Mouse (Mus musculus): ENCODE data around the gene Atf3. TPM values are rescaled to one million over a fixed set of nuclear protein-coding genes. Genes with fewer than 3 reads are reported as not detected.

The Atf3 gene
- polyA plus RNA-seq, 1 experiment: 8.4 TPM

DNA sequence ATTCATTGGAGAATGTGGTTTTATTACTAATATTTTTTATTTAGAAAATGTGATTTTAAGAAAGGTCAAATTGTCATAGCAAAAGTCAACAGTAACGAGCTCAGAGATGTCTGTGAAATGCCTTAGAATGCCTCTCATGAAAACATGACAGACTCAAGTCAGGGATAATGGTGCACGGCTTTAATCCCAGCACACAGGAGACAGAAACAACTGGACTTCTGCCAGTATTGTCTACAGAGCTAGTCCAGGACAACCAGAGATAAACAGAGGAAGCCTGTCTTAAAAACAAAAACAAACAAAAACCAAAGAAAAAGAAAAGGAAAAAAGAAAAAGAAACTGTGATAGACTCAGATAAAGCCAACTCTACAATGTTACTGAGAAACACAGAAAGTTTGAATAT is 6.7 kb downstream of the Atf3 start:
- no peak overlapping the region for H3K4me3 ChIP-seq (replicated peaks; ENCODE audit: control insufficient read depth, low read depth, low read length)
- TF ChIP-seq CTCF (IDR thresholded peaks at IDR 0.05; ENCODE audit: control insufficient read depth, insufficient read depth, low read length) (no peak), POLR2A (IDR thresholded peaks at IDR 0.05; ENCODE audit: borderline replicate concordance, control insufficient read depth, low read depth, low read length) (no peak)
- H3K27ac ChIP-seq (ENCODE audit: control insufficient read depth, insufficient read depth, low read depth, low read length, poor library complexity): no peak overlapping the region
- WGBS: 71% methylated on average over 2 of the region's 2 CpGs
- no peaks in the 10 kb centered on the region; the same call in 1 of the 2 replicates for H3K4me1 ChIP-seq (ENCODE audit: control insufficient read depth, insufficient read depth, low read length)

DNA sequence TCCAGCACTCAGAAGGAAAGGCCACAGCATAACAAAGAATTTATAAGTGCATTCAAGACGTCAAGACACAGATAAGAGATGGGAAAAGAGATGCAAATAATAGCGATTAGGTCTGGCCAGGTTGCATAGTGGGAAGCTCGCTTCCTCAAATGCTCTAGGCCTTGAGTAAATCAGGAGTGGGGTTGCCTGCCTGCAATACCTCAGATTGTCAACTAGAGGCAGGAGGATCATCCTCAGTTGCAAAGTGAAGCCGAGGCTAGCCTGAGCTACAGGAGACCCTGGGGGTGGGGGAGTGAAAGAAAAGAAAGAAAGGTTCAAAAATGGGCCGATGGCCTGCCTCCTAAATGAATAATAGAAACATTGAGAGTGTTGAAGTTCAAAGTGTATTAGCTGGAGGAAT is 12.0 kb downstream of the Atf3 start:
- 78% methylated on average over 5 of the region's 5 CpGs for WGBS
- H3K4me3 ChIP-seq (replicated peaks; ENCODE audit: control insufficient read depth, low read depth, low read length): no peak overlapping the region
- H3K4me1 ChIP-seq (ENCODE audit: control insufficient read depth, insufficient read depth, low read length): no peaks in the 10 kb centered on the region; the same call in 1 of the 2 replicates
- H3K27ac ChIP-seq (ENCODE audit: control insufficient read depth, insufficient read depth, low read depth, low read length, poor library complexity): no peak overlapping the region
- TF ChIP-seq CTCF (IDR thresholded peaks at IDR 0.05; ENCODE audit: control insufficient read depth, insufficient read depth, low read length): no peak
- TF ChIP-seq POLR2A (IDR thresholded peaks at IDR 0.05; ENCODE audit: borderline replicate concordance, control insufficient read depth, low read depth, low read length): no peak

DNA sequence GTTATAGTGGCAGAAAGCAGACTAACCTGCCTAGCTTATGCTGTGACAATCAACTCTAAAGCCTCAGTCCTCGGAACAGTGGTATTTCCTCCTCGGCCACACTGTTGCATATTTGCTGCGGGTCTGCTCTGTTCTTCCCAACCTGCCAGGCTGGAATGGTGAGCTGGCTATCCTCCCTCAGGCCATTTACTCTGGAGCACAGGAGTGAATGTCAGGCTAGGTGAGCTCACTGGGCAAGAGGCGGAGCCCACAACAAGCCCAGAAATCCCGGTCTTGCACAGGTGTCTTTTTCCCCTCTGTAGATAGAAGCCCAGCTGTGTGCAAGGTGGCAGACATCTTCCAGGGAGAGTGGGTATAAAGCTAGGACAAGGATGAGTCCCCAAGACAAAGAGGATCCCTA is 13.0 kb downstream of the Atf3 start:
- Histone ChIP-seq H3K4me1 (ENCODE audit: control insufficient read depth, insufficient read depth, low read length) (no peaks in the 10 kb centered on the region; the same call in 1 of the 2 replicates), H3K27ac (ENCODE audit: control insufficient read depth, insufficient read depth, low read depth, low read length, poor library complexity) (no peak overlapping the region), H3K4me3 (replicated peaks; ENCODE audit: control insufficient read depth, low read depth, low read length) (no peak overlapping the region)
- TF ChIP-seq POLR2A (IDR thresholded peaks at IDR 0.05; ENCODE audit: borderline replicate concordance, control insufficient read depth, low read depth, low read length) (no peak), CTCF (IDR thresholded peaks at IDR 0.05; ENCODE audit: control insufficient read depth, insufficient read depth, low read length) (no peak)
- WGBS: 81% methylated on average over 5 of the region's 5 CpGs

DNA sequence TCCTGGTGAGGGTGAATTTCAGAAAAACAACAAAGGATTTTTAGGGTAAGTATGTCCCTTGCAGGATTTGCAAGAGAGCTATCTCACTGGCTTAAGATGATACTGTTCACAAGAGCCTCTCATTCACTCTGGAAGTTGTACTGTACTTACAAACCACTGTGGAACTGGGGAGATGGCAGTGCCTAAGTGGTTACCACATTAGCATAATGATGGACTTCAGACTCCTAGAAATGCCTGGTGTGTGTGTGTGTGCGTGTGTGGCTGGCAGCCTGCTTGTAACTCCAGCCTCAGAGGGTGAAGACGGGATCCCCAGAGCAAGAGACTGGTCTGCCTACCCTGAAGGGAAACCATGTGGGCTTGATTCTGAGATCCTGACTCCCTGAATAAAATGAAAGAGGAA is 14.3 kb downstream of the Atf3 start:
- Histone ChIP-seq H3K4me3 (replicated peaks; ENCODE audit: control insufficient read depth, low read depth, low read length) (no peak overlapping the region), H3K4me1 (ENCODE audit: control insufficient read depth, insufficient read depth, low read length) (peaks cover 3% of the 10 kb centered on the region; the same call in 1 of the 2 replicates), H3K27ac (ENCODE audit: control insufficient read depth, insufficient read depth, low read depth, low read length, poor library complexity) (no peak overlapping the region)
- WGBS: 74% methylated on average over 2 of the region's 2 CpGs
- no peak for TF ChIP-seq POLR2A (IDR thresholded peaks at IDR 0.05; ENCODE audit: borderline replicate concordance, control insufficient read depth, low read depth, low read length)
- TF ChIP-seq CTCF (IDR thresholded peaks at IDR 0.05; ENCODE audit: control insufficient read depth, insufficient read depth, low read length): no peak

DNA sequence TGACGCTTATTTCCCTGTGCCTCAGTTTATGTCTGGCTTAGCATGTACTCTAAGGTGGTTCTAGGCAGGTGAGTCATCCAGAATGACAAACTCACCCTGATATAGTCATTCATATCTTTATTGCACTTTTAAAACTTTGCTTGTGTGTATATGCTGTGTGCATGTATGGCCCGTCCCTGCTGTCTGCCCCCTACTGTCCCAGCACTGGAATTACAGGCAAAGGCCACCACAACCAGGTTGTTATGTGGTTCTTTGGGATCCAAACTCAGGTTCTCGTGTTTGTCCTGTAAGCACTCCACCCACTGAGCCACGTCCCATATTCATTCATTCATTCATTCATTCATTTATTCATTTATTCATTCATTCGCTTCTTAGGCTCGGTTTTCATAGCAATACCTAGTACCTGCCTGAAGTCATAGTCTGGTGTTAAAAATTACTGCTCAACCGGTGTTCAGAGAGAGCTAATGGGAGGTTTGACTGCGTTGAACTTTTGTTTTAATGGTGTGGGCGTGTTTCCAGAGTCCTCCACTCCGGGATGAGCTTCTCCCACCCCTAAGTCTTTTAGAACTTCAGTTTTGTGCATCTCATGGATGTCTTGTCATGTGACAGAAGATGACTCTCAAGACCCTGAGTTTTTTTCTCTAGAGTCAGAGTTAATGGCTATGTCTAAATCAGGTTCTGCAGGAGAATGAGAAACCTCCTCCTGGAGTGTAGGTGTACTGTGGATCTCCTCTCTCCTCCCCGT is 15.5 kb downstream of the Atf3 start:
- H3K27ac ChIP-seq (ENCODE audit: control insufficient read depth, insufficient read depth, low read depth, low read length, poor library complexity): no peak overlapping the region
- TF ChIP-seq POLR2A (IDR thresholded peaks at IDR 0.05; ENCODE audit: borderline replicate concordance, control insufficient read depth, low read depth, low read length): no peak
- peak; percentile 46 for TF ChIP-seq CTCF (IDR thresholded peaks at IDR 0.05; ENCODE audit: control insufficient read depth, insufficient read depth, low read length)

DNA sequence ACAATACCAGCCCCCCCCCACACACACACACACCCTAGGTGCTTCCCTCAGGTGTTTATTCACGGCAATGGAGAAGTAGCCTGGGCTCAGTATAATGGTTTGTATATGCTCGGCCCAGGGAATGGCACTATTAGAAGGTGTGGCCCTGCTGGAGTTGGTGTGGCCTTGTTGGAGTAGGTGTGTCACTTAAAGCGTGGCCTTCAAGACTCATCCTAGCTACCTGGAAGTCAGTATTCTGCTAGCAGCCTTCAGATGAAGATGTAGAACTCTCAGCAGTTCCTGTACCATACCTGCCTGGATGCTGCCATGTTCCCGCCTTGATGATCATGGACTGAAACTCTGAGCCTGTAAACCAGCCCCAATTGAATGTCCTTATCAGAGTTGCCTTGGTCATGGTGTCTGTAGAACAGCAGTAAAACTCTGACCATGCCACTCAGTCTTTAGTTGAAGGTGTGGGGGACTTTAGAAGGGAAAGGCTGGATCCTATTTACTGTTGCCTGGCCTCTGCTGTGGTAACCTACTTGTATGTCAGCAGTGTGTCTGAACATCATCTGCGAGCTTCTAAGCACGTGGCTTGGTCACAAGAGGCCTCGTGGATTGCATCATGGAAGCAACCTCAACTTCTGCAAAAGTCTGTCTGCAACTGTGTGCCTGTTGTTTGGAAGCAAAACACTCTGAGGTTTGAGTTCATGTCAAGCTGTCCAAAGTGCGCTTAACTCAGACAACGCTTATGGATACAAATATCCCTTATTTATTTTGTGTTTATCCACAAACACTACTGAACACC is 16.8 kb downstream of the Atf3 start:
- no peak overlapping the region for H3K4me3 ChIP-seq (replicated peaks; ENCODE audit: control insufficient read depth, low read depth, low read length)
- peak overlapping the region; percentile 60; the same call in 1 of the 2 replicates for H3K27ac ChIP-seq (ENCODE audit: control insufficient read depth, insufficient read depth, low read depth, low read length, poor library complexity)
- TF ChIP-seq POLR2A (IDR thresholded peaks at IDR 0.05; ENCODE audit: borderline replicate concordance, control insufficient read depth, low read depth, low read length) (no peak), CTCF (IDR thresholded peaks at IDR 0.05; ENCODE audit: control insufficient read depth, insufficient read depth, low read length) (no peak)
- WGBS: 39% methylated on average over 9 of the region's 9 CpGs
- peaks cover 7% of the 10 kb centered on the region for H3K4me1 ChIP-seq (ENCODE audit: control insufficient read depth, insufficient read depth, low read length)

More for the DNA sequence above, 15.5 kb downstream of the Atf3 start:
- H3K4me1 ChIP-seq (ENCODE audit: control insufficient read depth, insufficient read depth, low read length): peaks cover 7% of the 10 kb centered on the region
- H3K4me3 ChIP-seq (replicated peaks; ENCODE audit: control insufficient read depth, low read depth, low read length): no peak overlapping the region
- WGBS: 86% methylated on average over 11 of the region's 11 CpGs

DNA sequence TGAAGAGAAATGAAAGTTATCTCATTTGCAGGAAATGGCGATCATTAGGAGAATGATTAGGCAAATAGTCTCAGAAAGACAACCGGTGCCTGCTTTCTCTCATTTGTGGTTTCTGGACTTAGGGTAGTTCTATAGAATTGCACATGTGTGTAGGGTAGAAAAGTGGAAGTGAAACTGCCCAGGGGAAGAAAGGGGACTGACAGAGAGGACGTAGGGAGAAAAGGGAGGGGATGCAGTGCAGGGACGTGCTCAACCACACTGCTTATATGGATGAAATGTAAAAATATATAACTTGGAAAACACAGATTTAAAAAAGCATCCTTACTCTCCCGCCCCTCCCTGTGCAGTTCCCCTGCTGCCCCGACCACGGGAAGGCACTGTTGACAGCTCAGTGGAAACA is 19.9 kb downstream of the Atf3 start:
- peak overlapping the region; percentile 59 for H3K27ac ChIP-seq (ENCODE audit: control insufficient read depth, insufficient read depth, low read depth, low read length, poor library complexity)
- peaks cover 8% of the 10 kb centered on the region for H3K4me1 ChIP-seq (ENCODE audit: control insufficient read depth, insufficient read depth, low read length)
- no peak for TF ChIP-seq POLR2A (IDR thresholded peaks at IDR 0.05; ENCODE audit: borderline replicate concordance, control insufficient read depth, low read depth, low read length)
- no peak for TF ChIP-seq CTCF (IDR thresholded peaks at IDR 0.05; ENCODE audit: control insufficient read depth, insufficient read depth, low read length)
- H3K4me3 ChIP-seq (replicated peaks; ENCODE audit: control insufficient read depth, low read depth, low read length): no peak overlapping the region
- WGBS: 2% methylated on average over 7 of the region's 7 CpGs

DNA sequence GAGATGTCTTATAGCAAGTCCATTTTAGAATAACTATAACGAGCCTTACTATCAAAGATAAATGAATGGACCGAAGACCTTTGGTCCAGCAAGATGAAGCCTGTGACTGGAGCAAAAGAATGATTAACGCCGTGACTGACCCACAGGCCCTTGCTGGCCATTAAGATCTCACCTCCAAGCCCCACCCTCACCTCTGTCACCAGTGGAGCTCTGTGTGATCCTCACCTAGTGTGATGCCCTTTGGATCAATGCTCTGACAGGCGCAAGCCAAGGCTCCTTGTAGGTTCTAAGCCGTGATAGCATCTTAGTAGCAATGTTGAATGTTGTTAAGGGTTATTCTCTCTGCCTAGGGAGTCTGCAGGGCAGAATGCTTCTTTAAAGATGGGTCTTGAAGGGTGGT is 21.8 kb downstream of the Atf3 start:
- TF ChIP-seq CTCF (IDR thresholded peaks at IDR 0.05; ENCODE audit: control insufficient read depth, insufficient read depth, low read length): no peak
- TF ChIP-seq POLR2A (IDR thresholded peaks at IDR 0.05; ENCODE audit: borderline replicate concordance, control insufficient read depth, low read depth, low read length): no peak
- H3K27ac ChIP-seq (ENCODE audit: control insufficient read depth, insufficient read depth, low read depth, low read length, poor library complexity): no peak overlapping the region
- 85% methylated on average over 6 of the region's 6 CpGs for WGBS

More for the DNA sequence above, 21.8 kb downstream of the Atf3 start:
- H3K4me1 ChIP-seq (ENCODE audit: control insufficient read depth, insufficient read depth, low read length): peaks cover 8% of the 10 kb centered on the region
- no peak overlapping the region for H3K4me3 ChIP-seq (replicated peaks; ENCODE audit: control insufficient read depth, low read depth, low read length)
